Mouse (Mus musculus): ENCODE results near the gene Gm8797. TPM values are rescaled to one million over a fixed set of nuclear protein-coding genes. Genes with fewer than 3 reads are reported as not detected.

Gene Gm8797
- 17.6 TPM for polyA plus RNA-seq (2017; shearing (Covaris generic))

GRCm38 (mm10) chr3:5750506-5750905 lies at the start of gene Gm8797:
TSS of gene Gm8797 (plus strand) at chr3:5750806.

Measured in activated CD4-positive, CD25-positive, alpha-beta regulatory T cell, adult 9 weeks (primary cell).